Mouse (Mus musculus): ENCODE measurements around the gene Minos1. TPM values are rescaled to one million over a fixed set of nuclear protein-coding genes. Genes with fewer than 3 reads are reported as not detected.
A peak's percentile ranks its signal among the peaks of the same experiment; 100 is the strongest.

Gene Minos1
- polyA plus RNA-seq, 1 experiment = 212 TPM

DNA sequence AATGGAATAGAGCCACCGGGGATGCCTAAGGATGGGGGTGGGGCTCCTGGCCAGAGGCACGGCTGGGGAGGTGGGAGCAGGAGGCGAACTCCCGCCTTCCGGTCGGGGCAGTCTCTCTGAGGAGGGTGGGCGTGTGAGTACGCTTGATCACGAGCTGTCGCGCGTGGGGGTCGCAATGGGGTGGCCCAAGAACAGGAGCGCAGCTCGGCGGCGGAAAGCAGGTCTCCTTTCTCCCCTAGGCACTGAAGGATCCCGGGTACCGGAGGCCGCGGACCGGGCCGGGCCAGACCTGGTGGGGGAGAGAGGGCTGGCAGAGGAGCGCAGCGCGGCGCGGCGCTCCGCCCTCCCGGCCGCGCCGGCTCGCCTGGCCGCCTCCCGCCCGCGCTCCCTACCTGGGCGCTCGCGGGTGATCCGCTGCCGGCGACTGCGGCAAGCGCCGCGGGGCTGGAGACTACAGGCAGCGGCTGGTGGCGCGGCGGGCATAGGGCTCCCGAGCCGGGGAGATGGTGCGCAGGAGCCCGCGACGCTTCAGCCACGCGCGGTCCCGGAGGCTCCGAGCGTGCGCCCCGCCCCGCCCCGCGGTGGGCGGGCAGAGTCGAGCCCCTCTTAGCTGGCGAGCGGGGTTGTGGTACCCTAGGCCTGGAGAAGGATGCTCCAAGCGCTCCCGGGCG is 55.7 kb downstream of the Minos1 start, which contains the start of gene Htr6:
TSS of gene Htr6 (minus strand) at position 530 of the 671 bp plus-strand sequence.
- Histone ChIP-seq H3K4me1 (ENCODE audit: control insufficient read depth, insufficient read depth, low read length) (peaks cover 4% of the 10 kb centered on the region; the same call in 1 of the 2 replicates), H3K27ac (ENCODE audit: insufficient read depth, low read length) (no peak within 1 kb of the TSS), H3K27me3 (ENCODE audit: control insufficient read depth, insufficient read depth, low read length) (peaks cover 1% of the 10 kb centered on the region; the same call in 1 of the 2 replicates), H3K4me3 (replicated peaks; ENCODE audit: insufficient read depth, low read depth, low read length) (peak within 1 kb of the TSS; percentile 33)
- DNase-seq = peak in 1 of 2 experiments; percentile 27
- under 1% methylated on average over 74 of the region's 77 CpGs for WGBS
- no peak for TF ChIP-seq POLR2A (IDR thresholded peaks at IDR 0.05; ENCODE audit: borderline replicate concordance, insufficient read depth, low read length)
- TF ChIP-seq CTCF (IDR thresholded peaks at IDR 0.05; ENCODE audit: borderline replicate concordance, insufficient read depth, low read depth, low read length) = no peak

DNA sequence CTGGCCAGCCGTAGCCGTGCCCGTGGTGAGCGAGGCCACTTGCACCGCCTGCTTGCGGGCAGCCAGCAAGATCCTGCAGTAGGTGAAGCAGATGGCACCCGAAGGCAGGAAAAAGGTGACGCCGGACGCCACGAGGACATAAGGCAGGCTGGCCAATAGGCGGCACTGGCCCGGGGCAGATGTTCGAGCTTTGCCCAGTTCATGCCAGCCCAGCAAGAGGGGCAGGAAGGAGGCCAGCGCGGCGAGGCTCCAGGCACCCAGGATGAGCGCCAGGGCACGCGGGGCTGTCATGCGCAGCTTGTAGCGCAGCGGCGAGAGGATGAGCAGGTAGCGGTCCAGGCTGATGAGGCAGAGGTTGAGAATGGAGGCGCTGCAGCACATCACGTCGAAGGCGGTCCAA is 56.9 kb downstream of the Minos1 start:
- peaks cover 4% of the 10 kb centered on the region; the same call in 1 of the 2 replicates for H3K4me1 ChIP-seq (ENCODE audit: control insufficient read depth, insufficient read depth, low read length)
- no peak overlapping the region for H3K4me3 ChIP-seq (replicated peaks; ENCODE audit: insufficient read depth, low read depth, low read length)
- DNase-seq = peak; percentile 34 to 36
- peaks cover 1% of the 10 kb centered on the region; the same call in 1 of the 2 replicates for H3K27me3 ChIP-seq (ENCODE audit: control insufficient read depth, insufficient read depth, low read length)
- H3K27ac ChIP-seq (ENCODE audit: insufficient read depth, low read length) = no peak overlapping the region
- TF ChIP-seq CTCF (IDR thresholded peaks at IDR 0.05; ENCODE audit: borderline replicate concordance, insufficient read depth, low read depth, low read length) (no peak), POLR2A (IDR thresholded peaks at IDR 0.05; ENCODE audit: borderline replicate concordance, insufficient read depth, low read length) (no peak)
- WGBS = 6% methylated on average over 29 of the region's 29 CpGs

GRCm38 (mm10) chr4:139068287-139068686 is 62.6 kb downstream of the Minos1 start:
- Histone ChIP-seq H3K27me3 (ENCODE audit: control insufficient read depth, insufficient read depth, low read length) (no peaks in the 10 kb centered on the region), H3K4me1 (ENCODE audit: control insufficient read depth, insufficient read depth, low read length) (no peaks in the 10 kb centered on the region; the same call in 1 of the 2 replicates), H3K4me3 (replicated peaks; ENCODE audit: insufficient read depth, low read depth, low read length) (no peak overlapping the region), H3K27ac (ENCODE audit: insufficient read depth, low read length) (no peak overlapping the region)
- no peak for DNase-seq
- TF ChIP-seq POLR2A (IDR thresholded peaks at IDR 0.05; ENCODE audit: borderline replicate concordance, insufficient read depth, low read length) = no peak
- TF ChIP-seq CTCF (IDR thresholded peaks at IDR 0.05; ENCODE audit: borderline replicate concordance, insufficient read depth, low read depth, low read length) = no peak
- 14% methylated on average over 4 of the region's 4 CpGs for WGBS

- Histone ChIP-seq H3K27ac (ENCODE audit: insufficient read depth, low read length) (no peak overlapping the region), H3K4me1 (ENCODE audit: control insufficient read depth, insufficient read depth, low read length) (no peaks in the 10 kb centered on the region; the same call in 1 of the 2 replicates), H3K27me3 (ENCODE audit: control insufficient read depth, insufficient read depth, low read length) (no peaks in the 10 kb centered on the region), H3K4me3 (replicated peaks; ENCODE audit: insufficient read depth, low read depth, low read length) (no peak overlapping the region)
- no peak for DNase-seq
- WGBS = 84% methylated on average over 5 of the region's 5 CpGs
- TF ChIP-seq POLR2A (IDR thresholded peaks at IDR 0.05; ENCODE audit: borderline replicate concordance, insufficient read depth, low read length) (no peak), CTCF (IDR thresholded peaks at IDR 0.05; ENCODE audit: borderline replicate concordance, insufficient read depth, low read depth, low read length) (no peak)
These were observed 66.1 kb downstream of the Minos1 start for GRCm38 (mm10) chr4:139064831-139065230.

DNA sequence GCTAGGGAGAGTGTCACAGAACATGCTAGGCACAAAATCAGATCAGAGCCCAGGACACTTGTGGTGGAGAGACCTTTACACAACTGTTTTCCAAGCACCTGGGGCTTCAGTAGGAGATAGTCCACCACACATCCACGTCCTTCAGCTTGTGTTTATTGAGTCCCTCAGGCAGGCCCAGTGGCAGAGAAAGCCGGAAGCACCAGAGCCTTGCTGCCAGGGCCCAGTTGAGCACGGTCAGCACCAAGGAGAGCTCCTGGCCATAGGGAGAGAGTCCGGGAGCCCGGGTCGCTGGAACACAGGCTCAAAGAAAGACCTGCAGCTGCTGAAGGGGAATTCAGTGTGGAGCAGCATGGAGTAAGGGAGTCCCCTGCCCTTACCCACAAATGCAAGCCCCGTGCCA is 71.3 kb downstream of the Minos1 start:
- DNase-seq = no peak
- H3K27me3 ChIP-seq (ENCODE audit: control insufficient read depth, insufficient read depth, low read length) = no peaks in the 10 kb centered on the region
- no peak overlapping the region for H3K4me3 ChIP-seq (replicated peaks; ENCODE audit: insufficient read depth, low read depth, low read length)
- WGBS = 76% methylated on average over 7 of the region's 7 CpGs
- peaks cover 14% of the 10 kb centered on the region; the same call in 1 of the 2 replicates for H3K4me1 ChIP-seq (ENCODE audit: control insufficient read depth, insufficient read depth, low read length)
- H3K27ac ChIP-seq (ENCODE audit: insufficient read depth, low read length) = no peak overlapping the region
- TF ChIP-seq POLR2A (IDR thresholded peaks at IDR 0.05; ENCODE audit: borderline replicate concordance, insufficient read depth, low read length) (no peak), CTCF (IDR thresholded peaks at IDR 0.05; ENCODE audit: borderline replicate concordance, insufficient read depth, low read depth, low read length) (no peak)

- 63% methylated on average over 5 of the region's 5 CpGs for WGBS
- no peak overlapping the region for H3K4me3 ChIP-seq (replicated peaks; ENCODE audit: insufficient read depth, low read depth, low read length)
- H3K4me1 ChIP-seq (ENCODE audit: control insufficient read depth, insufficient read depth, low read length) = peaks cover 14% of the 10 kb centered on the region; the same call in 1 of the 2 replicates
- no peaks in the 10 kb centered on the region for H3K27me3 ChIP-seq (ENCODE audit: control insufficient read depth, insufficient read depth, low read length)
- TF ChIP-seq POLR2A (IDR thresholded peaks at IDR 0.05; ENCODE audit: borderline replicate concordance, insufficient read depth, low read length) (no peak), CTCF (IDR thresholded peaks at IDR 0.05; ENCODE audit: borderline replicate concordance, insufficient read depth, low read depth, low read length) (no peak)
- DNase-seq = no peak
- H3K27ac ChIP-seq (ENCODE audit: insufficient read depth, low read length) = no peak overlapping the region
These were observed 72.9 kb downstream of the Minos1 start for GRCm38 (mm10) chr4:139058029-139058428.

DNA sequence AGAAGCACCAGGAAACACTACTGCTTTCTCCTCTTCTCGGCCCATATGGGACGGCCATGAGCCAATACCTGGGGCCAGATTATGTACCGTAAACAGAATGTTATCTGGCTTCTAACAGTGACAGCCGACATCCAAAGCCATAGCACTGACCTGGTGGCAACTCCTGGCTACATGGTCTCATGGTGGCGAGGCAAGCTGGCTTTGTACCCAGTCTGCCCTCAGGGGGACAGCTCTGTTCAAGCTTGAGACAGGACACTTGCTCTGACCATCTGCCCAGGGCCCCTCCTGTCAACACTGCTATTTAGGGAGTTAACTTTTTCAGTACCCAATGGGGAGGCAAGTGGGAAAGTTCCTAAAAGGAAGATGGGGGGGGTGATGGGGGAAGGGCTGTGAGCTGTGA is 73.6 kb downstream of the Minos1 start:
- Histone ChIP-seq H3K4me3 (replicated peaks; ENCODE audit: insufficient read depth, low read depth, low read length) (no peak overlapping the region), H3K27ac (ENCODE audit: insufficient read depth, low read length) (no peak overlapping the region), H3K27me3 (ENCODE audit: control insufficient read depth, insufficient read depth, low read length) (no peaks in the 10 kb centered on the region), H3K4me1 (ENCODE audit: control insufficient read depth, insufficient read depth, low read length) (peaks cover 14% of the 10 kb centered on the region; the same call in 1 of the 2 replicates)
- DNase-seq = no peak
- TF ChIP-seq CTCF (IDR thresholded peaks at IDR 0.05; ENCODE audit: borderline replicate concordance, insufficient read depth, low read depth, low read length) = no peak
- no peak for TF ChIP-seq POLR2A (IDR thresholded peaks at IDR 0.05; ENCODE audit: borderline replicate concordance, insufficient read depth, low read length)
- WGBS = 44% methylated on average over 5 of the region's 5 CpGs

- no peak for DNase-seq
- Histone ChIP-seq H3K4me1 (ENCODE audit: control insufficient read depth, insufficient read depth, low read length) (peaks cover 14% of the 10 kb centered on the region; the same call in 1 of the 2 replicates), H3K27ac (ENCODE audit: insufficient read depth, low read length) (no peak overlapping the region), H3K4me3 (replicated peaks; ENCODE audit: insufficient read depth, low read depth, low read length) (no peak overlapping the region), H3K27me3 (ENCODE audit: control insufficient read depth, insufficient read depth, low read length) (no peaks in the 10 kb centered on the region)
- WGBS = 43% methylated on average over 3 of the region's 3 CpGs
- no peak for TF ChIP-seq CTCF (IDR thresholded peaks at IDR 0.05; ENCODE audit: borderline replicate concordance, insufficient read depth, low read depth, low read length)
- TF ChIP-seq POLR2A (IDR thresholded peaks at IDR 0.05; ENCODE audit: borderline replicate concordance, insufficient read depth, low read length) = no peak
These were observed 75.2 kb downstream of the Minos1 start for GRCm38 (mm10) chr4:139055744-139056143.
